Mouse (Mus musculus): ENCODE measurements around the gene Foxred2. TPM values are rescaled to one million over a fixed set of nuclear protein-coding genes. Genes with fewer than 3 reads are reported as not detected.

Gene Foxred2
- 4.5 TPM for polyA plus RNA-seq (2017; shearing (Covaris generic))

DNA sequence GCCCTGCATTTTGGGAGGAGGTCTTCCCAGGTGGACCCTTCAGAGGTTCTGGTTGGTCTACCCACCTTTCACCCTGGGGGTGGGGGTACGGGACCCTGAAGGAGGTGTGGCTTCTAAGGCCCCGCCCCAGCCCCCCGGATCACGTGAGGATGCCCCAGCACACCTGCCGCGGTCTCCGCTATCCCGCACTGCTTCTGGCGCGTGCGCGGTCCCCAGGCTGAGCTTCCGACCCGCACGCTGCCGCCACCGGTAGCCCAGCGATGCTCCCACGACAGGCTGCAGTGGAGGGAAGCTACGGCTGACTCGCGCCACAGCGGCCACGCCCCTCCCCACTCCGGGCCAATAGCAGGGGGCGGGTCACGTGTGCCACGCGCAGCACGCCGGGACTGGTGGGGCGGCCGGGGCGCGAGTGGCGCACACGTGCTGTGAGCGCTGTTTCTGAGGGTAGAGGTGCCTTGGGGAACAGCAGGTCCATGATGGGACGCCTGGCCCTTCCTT is at the start of gene Foxred2:
Foxred2 (minus strand) TSS at position 319 of the 498 bp plus-strand sequence.

DNA sequence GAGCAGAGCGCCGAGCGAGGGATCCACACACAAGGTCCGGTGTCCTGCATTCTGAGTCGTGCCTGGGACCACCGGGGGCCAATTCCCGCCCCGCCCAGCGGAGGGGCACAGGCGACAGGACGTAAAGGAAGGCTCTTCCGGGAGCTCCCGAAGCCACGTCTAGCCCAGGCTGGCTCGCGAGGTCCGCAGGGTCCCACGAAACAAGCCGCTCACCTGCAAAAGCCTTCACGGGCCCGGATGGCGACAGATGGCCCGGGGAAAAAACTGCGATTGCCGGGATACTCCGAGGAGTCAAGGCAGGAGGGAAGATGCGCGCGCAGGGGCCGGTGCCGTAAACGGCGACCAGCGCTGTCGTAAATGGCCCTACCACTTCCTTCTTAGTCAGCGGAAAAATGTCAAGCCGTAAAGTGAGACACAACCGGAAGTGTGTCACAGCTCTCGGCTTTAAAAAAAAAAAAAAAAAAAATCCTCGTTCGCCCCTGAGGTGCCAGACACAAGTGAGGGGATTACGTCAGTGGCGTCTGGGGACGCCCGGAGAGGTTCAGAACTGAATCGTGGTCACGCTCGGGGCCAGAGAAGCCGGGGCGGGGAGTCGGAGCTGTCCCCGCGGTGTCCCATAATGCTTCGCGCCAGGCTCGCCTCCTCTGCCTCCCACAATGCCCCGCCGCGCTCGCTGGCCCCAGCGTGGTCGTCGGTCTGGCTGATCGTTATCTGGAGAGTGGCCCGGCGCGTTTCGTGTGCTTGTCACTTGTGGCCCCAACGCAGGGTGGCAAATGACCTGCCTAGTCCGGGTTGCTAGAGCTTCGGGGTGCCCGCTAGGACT is 14.2 kb upstream of the Foxred2 start, which contains the start of gene Eif3d:
Eif3d (minus strand) TSS at position 344 of the 823 bp plus-strand sequence.

DNA sequence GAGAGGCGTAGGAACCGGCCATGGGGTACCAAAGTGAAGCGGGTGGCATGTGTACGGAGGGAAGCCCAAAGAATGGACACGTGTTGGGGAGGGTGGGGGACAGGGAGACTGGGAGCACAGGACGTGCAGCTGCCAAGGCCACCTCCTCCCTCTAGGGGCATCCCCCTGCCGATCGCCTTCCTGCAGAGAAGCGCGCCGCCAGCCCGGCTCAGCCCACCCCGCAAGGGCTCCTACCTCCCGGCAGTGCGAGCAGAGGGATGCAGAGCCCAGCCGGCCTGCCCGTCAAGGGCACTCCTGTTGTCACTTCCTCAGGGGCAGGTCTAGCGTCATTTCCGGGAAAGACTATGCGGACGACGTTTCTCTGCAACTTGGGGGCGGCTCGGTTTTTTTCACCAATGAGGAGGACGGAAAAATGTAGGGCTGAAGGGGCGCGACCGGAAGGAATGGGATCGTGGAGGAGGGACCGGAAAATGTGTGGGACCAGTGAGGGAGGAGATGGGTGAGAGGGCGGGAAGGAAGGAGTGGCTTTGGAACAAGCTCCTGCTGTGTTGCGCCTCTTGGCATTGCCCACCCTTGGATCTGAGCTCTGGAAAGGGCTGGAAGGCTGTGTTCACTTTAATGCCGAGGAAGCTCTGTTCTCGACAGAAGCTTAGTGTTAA is 27.7 kb downstream of the Foxred2 start, which contains the start of gene Txn2:
Txn2 (minus strand) TSS at position 334 of the 659 bp plus-strand sequence.

Other genes with a start within 250 kb of the Foxred2 start
- not detected for gene Apol9b, start 227.7 kb downstream of the Foxred2 start, polyA plus RNA-seq (2017; shearing (Covaris generic))
- not detected for gene Apol8, start 199.7 kb downstream of the Foxred2 start, polyA plus RNA-seq (2017; shearing (Covaris generic))
- 212 TPM for gene Myh9, start 114.5 kb downstream of the Foxred2 start, polyA plus RNA-seq (2017; shearing (Covaris generic))
- 139 TPM for gene Txn2, start 27.7 kb downstream of the Foxred2 start, polyA plus RNA-seq (2017; shearing (Covaris generic))
- gene Eif3d, start 14.1 kb upstream of the Foxred2 start, polyA plus RNA-seq (2017; shearing (Covaris generic)), result 167 TPM
- gene Cacng2, start 163.3 kb upstream of the Foxred2 start, polyA plus RNA-seq (2017; shearing (Covaris generic)), result 0.11 TPM
- 37.8 TPM for gene Ift27, start 217.4 kb upstream of the Foxred2 start, polyA plus RNA-seq (2017; shearing (Covaris generic))
- not detected for gene Pvalb, start 249.7 kb upstream of the Foxred2 start, polyA plus RNA-seq (2017; shearing (Covaris generic))